Mouse (Mus musculus): ENCODE results near the gene Dner. TPM values are rescaled to one million over a fixed set of nuclear protein-coding genes. Genes with fewer than 3 reads are reported as not detected.
A peak's percentile ranks its signal among the peaks of the same experiment; 100 is the strongest.

The Dner gene
- polyA plus RNA-seq, 1 experiment from 2014 or later: 1.2 TPM

DNA sequence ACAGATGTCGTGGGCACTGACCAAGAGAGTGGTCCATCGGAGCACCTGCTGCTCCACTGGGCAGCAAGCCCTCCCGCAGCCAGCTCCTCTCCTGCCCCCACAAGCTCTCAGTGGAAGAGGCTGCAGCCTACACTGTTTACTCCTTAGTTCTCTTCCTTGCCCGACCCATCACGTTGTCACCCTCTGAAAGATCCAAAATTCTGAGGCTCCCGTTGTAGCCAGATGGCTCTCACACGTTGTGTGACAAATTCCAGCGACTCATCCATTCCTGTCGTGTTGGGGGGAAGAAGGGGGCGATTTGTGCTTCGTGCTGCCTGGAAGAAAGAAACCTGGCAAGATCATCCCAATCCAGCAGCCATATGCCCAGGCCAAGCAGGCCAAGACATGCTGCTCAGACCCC, 268.3 kb downstream of the Dner start:
- no peaks in the 10 kb centered on the region for H3K36me3 ChIP-seq (ENCODE audit: control insufficient read depth, insufficient read depth, low read length)
- no peak overlapping the region for H3K4me2 ChIP-seq (ENCODE audit: low read depth, low read length)
- no peaks in the 10 kb centered on the region for H3K9me3 ChIP-seq (ENCODE audit: control insufficient read depth, low read length)
- 67% methylated on average over 11 of the region's 11 CpGs for WGBS
- no peaks in the 10 kb centered on the region for H3K27me3 ChIP-seq (ENCODE audit: control insufficient read depth, insufficient read depth, low read depth, low read length)
- no peak overlapping the region for H3K4me3 ChIP-seq (ENCODE audit: low read length)
- no peaks in the 10 kb centered on the region for H3K4me1 ChIP-seq (replicated peaks; ENCODE audit: control insufficient read depth, insufficient read depth, low read length)
- no peak overlapping the region for H3K27ac ChIP-seq (ENCODE audit: low read length)
- no peak overlapping the region for H3K9ac ChIP-seq (ENCODE audit: low read length)
- ATAC-seq (ENCODE audit: low read depth): no peak

DNA sequence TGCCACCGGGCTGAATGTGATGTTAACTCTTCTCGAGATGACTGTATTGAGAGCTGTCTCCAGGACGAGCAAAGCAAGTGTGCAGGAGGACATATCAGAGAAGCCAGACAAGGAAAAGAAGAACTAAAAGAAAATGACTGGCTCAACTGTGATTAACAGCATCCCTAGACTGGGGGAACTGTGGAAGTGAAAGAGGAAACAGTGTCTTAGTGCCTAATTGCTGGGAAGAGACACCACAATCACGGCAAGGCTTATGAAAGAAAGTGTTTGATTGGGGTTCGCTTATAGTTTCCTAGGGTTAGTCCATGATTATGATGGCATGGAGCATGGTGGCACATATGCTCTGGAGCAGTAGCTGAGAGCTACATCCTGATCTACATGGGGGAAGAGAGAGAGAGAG, 269.3 kb downstream of the Dner start:
- Histone ChIP-seq H3K9ac (ENCODE audit: low read length) (no peak overlapping the region), H3K4me3 (ENCODE audit: low read length) (no peak overlapping the region), H3K27ac (ENCODE audit: low read length) (no peak overlapping the region), H3K9me3 (ENCODE audit: control insufficient read depth, low read length) (no peaks in the 10 kb centered on the region), H3K4me2 (ENCODE audit: low read depth, low read length) (no peak overlapping the region), H3K27me3 (ENCODE audit: control insufficient read depth, insufficient read depth, low read depth, low read length) (no peaks in the 10 kb centered on the region), H3K4me1 (replicated peaks; ENCODE audit: control insufficient read depth, insufficient read depth, low read length) (no peaks in the 10 kb centered on the region), H3K36me3 (ENCODE audit: control insufficient read depth, insufficient read depth, low read length) (no peaks in the 10 kb centered on the region)
- 77% methylated on average over 5 of the region's 5 CpGs for WGBS
- no peak for ATAC-seq (ENCODE audit: low read depth)

DNA sequence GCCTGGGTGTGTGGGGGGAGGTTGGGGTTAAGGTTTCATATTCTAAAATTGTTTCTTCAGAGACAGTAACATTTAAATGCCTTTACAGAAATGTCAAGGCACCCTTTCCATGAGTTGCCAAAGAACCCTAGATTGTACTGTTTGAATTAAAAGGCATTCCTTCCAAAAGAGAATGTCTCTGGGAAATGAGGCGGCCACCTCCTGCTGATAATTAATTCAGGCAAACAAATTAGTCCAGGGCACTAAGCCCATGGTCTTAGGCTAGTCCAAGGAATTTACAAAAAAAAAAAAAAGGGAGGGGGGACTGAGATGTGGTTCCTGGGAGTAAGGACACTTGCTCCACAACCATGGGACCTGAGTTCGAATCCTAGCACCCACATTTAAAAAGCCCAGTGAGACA, 273.1 kb downstream of the Dner start:
- Histone ChIP-seq H3K4me1 (replicated peaks; ENCODE audit: control insufficient read depth, insufficient read depth, low read length) (no peaks in the 10 kb centered on the region), H3K9me3 (ENCODE audit: control insufficient read depth, low read length) (no peaks in the 10 kb centered on the region), H3K9ac (ENCODE audit: low read length) (no peak overlapping the region), H3K27me3 (ENCODE audit: control insufficient read depth, insufficient read depth, low read depth, low read length) (no peaks in the 10 kb centered on the region), H3K36me3 (ENCODE audit: control insufficient read depth, insufficient read depth, low read length) (no peaks in the 10 kb centered on the region), H3K4me3 (ENCODE audit: low read length) (no peak overlapping the region), H3K4me2 (ENCODE audit: low read depth, low read length) (no peak overlapping the region), H3K27ac (ENCODE audit: low read length) (no peak overlapping the region)
- 59% methylated on average over 2 of the region's 2 CpGs for WGBS
- no peak for ATAC-seq (ENCODE audit: low read depth)

DNA sequence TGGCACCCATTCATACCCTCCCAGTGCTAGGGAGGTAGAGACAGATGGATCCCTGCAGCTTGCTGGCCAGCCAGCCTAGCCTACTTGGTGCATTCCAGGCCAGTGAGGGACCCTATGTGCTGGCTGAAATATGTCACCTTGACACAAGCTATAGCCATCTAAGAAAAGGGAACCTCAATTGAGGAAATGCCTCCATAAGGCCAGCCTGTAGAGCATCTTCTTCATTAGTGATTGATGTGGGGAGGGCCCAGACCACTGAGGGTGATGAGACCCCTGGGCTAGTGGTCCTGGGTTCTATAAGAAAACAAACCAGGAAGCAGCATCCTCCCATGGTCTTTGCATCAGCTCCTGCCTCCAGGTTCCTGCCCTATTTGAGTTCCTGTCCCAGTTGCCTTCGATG, 274.2 kb downstream of the Dner start:
- Histone ChIP-seq H3K36me3 (ENCODE audit: control insufficient read depth, insufficient read depth, low read length) (no peaks in the 10 kb centered on the region), H3K27me3 (ENCODE audit: control insufficient read depth, insufficient read depth, low read depth, low read length) (no peaks in the 10 kb centered on the region), H3K9ac (ENCODE audit: low read length) (no peak overlapping the region), H3K4me1 (replicated peaks; ENCODE audit: control insufficient read depth, insufficient read depth, low read length) (no peaks in the 10 kb centered on the region), H3K9me3 (ENCODE audit: control insufficient read depth, low read length) (no peaks in the 10 kb centered on the region), H3K4me3 (ENCODE audit: low read length) (no peak overlapping the region), H3K4me2 (ENCODE audit: low read depth, low read length) (no peak overlapping the region), H3K27ac (ENCODE audit: low read length) (no peak overlapping the region)
- WGBS: 56% methylated on average over 1 of the region's 1 CpGs
- ATAC-seq (ENCODE audit: low read depth): no peak

DNA sequence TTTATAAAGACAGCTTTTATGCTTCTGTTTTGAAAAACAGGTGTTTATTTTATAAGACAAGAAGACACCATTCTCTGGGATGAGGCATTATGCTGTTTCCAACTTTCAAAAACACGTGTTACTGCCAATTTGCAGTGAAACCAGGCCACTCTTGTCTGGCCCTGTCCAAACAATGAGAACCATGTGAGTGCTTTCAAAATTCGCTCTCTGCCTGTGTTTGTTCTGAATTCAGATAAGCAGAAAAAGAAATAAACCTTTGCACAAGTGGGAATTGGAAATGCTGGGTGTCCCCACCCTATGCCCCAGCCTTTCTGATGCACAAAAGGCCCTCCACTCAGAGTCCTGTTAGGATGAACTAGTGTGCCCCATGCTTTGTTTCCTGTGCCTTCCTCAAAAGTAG, 276.6 kb downstream of the Dner start:
- no peak overlapping the region for H3K9ac ChIP-seq (ENCODE audit: low read length)
- H3K4me2 ChIP-seq (ENCODE audit: low read depth, low read length): no peak overlapping the region
- H3K4me3 ChIP-seq (ENCODE audit: low read length): no peak overlapping the region
- H3K27ac ChIP-seq (ENCODE audit: low read length): no peak overlapping the region
- no peaks in the 10 kb centered on the region for H3K9me3 ChIP-seq (ENCODE audit: control insufficient read depth, low read length)
- no peaks in the 10 kb centered on the region for H3K4me1 ChIP-seq (replicated peaks; ENCODE audit: control insufficient read depth, insufficient read depth, low read length)
- no peaks in the 10 kb centered on the region for H3K36me3 ChIP-seq (ENCODE audit: control insufficient read depth, insufficient read depth, low read length)
- ATAC-seq (ENCODE audit: low read depth): no peak
- WGBS: 13% methylated on average over 2 of the region's 2 CpGs
- no peaks in the 10 kb centered on the region for H3K27me3 ChIP-seq (ENCODE audit: control insufficient read depth, insufficient read depth, low read depth, low read length)

DNA sequence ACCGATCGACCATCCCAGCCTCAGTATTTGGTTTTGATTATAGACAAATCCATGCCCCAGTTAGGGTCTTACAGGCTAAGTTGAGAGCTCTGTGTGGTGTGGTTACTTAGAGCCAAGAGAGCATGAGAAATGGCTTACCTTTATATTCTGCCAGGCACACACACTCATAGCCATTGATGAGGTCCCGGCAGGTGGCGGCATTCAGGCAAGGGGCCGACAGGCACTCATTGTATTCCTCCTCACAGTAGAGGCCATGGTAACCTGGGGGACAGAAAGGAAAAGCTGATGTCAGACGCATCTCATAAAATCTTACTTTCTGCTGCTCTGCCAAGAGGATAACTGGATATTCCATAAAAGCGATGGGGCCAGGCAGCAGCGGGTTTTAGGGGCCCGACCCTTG, 277.5 kb downstream of the Dner start:
- WGBS: 80% methylated on average over 9 of the region's 9 CpGs
- no peaks in the 10 kb centered on the region for H3K9me3 ChIP-seq (ENCODE audit: control insufficient read depth, low read length)
- H3K4me1 ChIP-seq (replicated peaks; ENCODE audit: control insufficient read depth, insufficient read depth, low read length): no peaks in the 10 kb centered on the region
- no peaks in the 10 kb centered on the region for H3K36me3 ChIP-seq (ENCODE audit: control insufficient read depth, insufficient read depth, low read length)
- no peak overlapping the region for H3K4me2 ChIP-seq (ENCODE audit: low read depth, low read length)
- H3K9ac ChIP-seq (ENCODE audit: low read length): no peak overlapping the region
- no peaks in the 10 kb centered on the region for H3K27me3 ChIP-seq (ENCODE audit: control insufficient read depth, insufficient read depth, low read depth, low read length)
- ATAC-seq (ENCODE audit: low read depth): no peak
- H3K4me3 ChIP-seq (ENCODE audit: low read length): no peak overlapping the region
- H3K27ac ChIP-seq (ENCODE audit: low read length): no peak overlapping the region

DNA sequence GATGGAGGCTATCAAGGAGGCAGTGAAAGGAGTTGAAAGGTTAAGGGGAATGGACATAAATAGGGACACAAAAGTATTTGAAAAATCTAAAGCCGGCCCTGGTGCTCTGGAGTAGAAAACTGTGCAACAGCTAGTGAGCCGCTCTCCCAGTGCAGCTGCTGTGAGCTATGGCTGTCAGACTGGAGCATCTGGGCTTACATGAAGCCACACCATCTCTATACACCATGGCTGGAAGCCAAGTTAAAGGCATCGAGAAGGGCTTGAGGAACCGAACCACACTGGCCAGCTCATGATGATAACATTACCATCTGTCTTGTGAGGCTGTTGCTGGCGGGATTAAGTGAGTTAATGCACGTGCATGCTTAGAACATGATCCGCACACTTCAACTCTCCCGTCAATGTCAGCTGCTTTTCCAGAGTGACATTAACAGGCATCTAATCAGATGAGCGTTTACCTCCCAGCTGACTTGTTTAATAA, 278.2 kb downstream of the Dner start:
- Histone ChIP-seq H3K9ac (ENCODE audit: low read length) (no peak overlapping the region), H3K9me3 (ENCODE audit: control insufficient read depth, low read length) (no peaks in the 10 kb centered on the region), H3K27me3 (ENCODE audit: control insufficient read depth, insufficient read depth, low read depth, low read length) (no peaks in the 10 kb centered on the region), H3K4me3 (ENCODE audit: low read length) (no peak overlapping the region), H3K4me2 (ENCODE audit: low read depth, low read length) (no peak overlapping the region), H3K27ac (ENCODE audit: low read length) (no peak overlapping the region), H3K4me1 (replicated peaks; ENCODE audit: control insufficient read depth, insufficient read depth, low read length) (no peaks in the 10 kb centered on the region), H3K36me3 (ENCODE audit: control insufficient read depth, insufficient read depth, low read length) (no peaks in the 10 kb centered on the region)
- ATAC-seq (ENCODE audit: low read depth): peak; percentile 84
- WGBS: 37% methylated on average over 9 of the region's 9 CpGs

DNA sequence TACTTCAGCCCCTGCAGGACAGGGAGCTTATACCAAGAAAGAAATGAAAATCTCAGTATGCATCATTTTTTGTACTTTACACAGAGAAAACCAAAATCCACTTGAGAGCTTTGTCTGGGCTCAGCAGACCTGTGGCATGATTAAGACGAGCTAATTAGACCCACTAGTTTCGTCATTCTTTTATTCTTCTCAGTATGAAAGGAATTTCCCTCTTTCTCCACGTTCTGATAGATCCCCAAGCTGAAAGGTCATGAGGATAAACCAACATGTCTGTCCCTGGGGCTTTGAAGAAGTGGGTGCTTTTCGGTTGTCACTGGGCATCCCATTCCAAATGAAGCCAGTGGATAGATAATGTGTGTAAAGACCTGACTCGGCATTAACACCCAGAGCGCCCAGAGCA, 278.7 kb downstream of the Dner start:
- Histone ChIP-seq H3K36me3 (ENCODE audit: control insufficient read depth, insufficient read depth, low read length) (no peaks in the 10 kb centered on the region), H3K27me3 (ENCODE audit: control insufficient read depth, insufficient read depth, low read depth, low read length) (no peaks in the 10 kb centered on the region), H3K27ac (ENCODE audit: low read length) (no peak overlapping the region), H3K4me3 (ENCODE audit: low read length) (no peak overlapping the region), H3K9ac (ENCODE audit: low read length) (no peak overlapping the region), H3K4me2 (ENCODE audit: low read depth, low read length) (no peak overlapping the region), H3K4me1 (replicated peaks; ENCODE audit: control insufficient read depth, insufficient read depth, low read length) (no peaks in the 10 kb centered on the region), H3K9me3 (ENCODE audit: control insufficient read depth, low read length) (no peaks in the 10 kb centered on the region)
- WGBS: 42% methylated on average over 6 of the region's 6 CpGs
- no peak for ATAC-seq (ENCODE audit: low read depth)

DNA sequence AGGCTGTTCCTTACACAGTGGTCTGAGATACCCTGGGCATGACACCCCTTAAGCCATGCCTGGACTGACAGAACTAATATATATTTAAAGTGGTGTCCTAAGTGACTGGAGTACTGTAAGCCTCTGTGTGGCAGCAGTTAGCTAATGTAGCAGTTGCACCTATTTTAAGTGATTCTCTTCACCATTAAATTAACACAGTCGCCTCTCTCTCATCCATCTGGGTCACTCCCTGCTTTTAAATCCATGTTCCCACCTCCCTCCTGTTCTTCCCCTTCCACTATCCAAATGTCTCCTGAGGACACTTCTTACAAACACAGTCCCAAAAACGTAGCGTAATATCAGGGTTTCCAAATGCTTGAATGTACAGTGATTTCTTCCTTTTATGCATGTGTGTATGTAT, 281.6 kb downstream of the Dner start:
- Histone ChIP-seq H3K27me3 (ENCODE audit: control insufficient read depth, insufficient read depth, low read depth, low read length) (no peaks in the 10 kb centered on the region), H3K27ac (ENCODE audit: low read length) (no peak overlapping the region), H3K9me3 (ENCODE audit: control insufficient read depth, low read length) (no peaks in the 10 kb centered on the region), H3K9ac (ENCODE audit: low read length) (no peak overlapping the region), H3K4me1 (replicated peaks; ENCODE audit: control insufficient read depth, insufficient read depth, low read length) (no peaks in the 10 kb centered on the region), H3K4me2 (ENCODE audit: low read depth, low read length) (no peak overlapping the region), H3K4me3 (ENCODE audit: low read length) (no peak overlapping the region), H3K36me3 (ENCODE audit: control insufficient read depth, insufficient read depth, low read length) (no peaks in the 10 kb centered on the region)
- ATAC-seq (ENCODE audit: low read depth): no peak
- 88% methylated on average over 3 of the region's 3 CpGs for WGBS

DNA sequence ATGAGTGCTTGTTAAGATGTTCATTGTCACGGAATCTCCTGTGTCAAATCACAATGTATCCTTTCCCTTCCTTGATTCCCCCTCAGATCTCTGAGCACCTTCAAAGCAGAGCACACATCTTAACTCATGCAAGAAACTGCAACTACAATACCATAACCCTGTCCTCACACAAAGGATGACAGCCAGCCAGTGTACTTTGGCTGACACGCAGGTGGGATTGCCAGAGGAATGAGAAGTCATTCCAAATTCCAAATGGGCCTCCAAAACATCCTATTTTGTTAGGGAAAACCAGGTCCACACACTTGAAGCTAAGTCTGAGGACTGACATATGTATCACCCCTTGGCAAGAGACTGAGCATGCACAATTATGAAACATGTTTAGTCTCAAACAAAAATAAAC, 286.5 kb downstream of the Dner start:
- H3K4me1 ChIP-seq (replicated peaks; ENCODE audit: control insufficient read depth, insufficient read depth, low read length): peaks cover 10% of the 10 kb centered on the region
- no peaks in the 10 kb centered on the region for H3K27me3 ChIP-seq (ENCODE audit: control insufficient read depth, insufficient read depth, low read depth, low read length)
- no peak overlapping the region for H3K4me3 ChIP-seq (ENCODE audit: low read length)
- no peak for ATAC-seq (ENCODE audit: low read depth)
- 71% methylated on average over 2 of the region's 2 CpGs for WGBS
- H3K36me3 ChIP-seq (ENCODE audit: control insufficient read depth, insufficient read depth, low read length): no peaks in the 10 kb centered on the region
- H3K4me2 ChIP-seq (ENCODE audit: low read depth, low read length): no peak overlapping the region
- no peak overlapping the region for H3K9ac ChIP-seq (ENCODE audit: low read length)
- no peaks in the 10 kb centered on the region for H3K9me3 ChIP-seq (ENCODE audit: control insufficient read depth, low read length)
- H3K27ac ChIP-seq (ENCODE audit: low read length): no peak overlapping the region

All from lung, embryonic 16.5 days (tissue).